Mouse (Mus musculus): Measurements from ENCODE around the gene Ndufaf1.

- TF ChIP-seq CTCF (IDR thresholded peaks at IDR 0.05) (no peak), EP300 (IDR thresholded peaks at IDR 0.05; ENCODE audit: insufficient read depth, low read depth, low read length) (no peak), POLR2A (IDR thresholded peaks at IDR 0.05; ENCODE audit: insufficient read depth, low read depth, low read length) (no peak)
These were observed 40.5 kb upstream of the Ndufaf1 start for GRCm38 (mm10) chr2:119703171-119703570.

Measured in heart, adult 2 months (tissue).